Mouse (Mus musculus) liver, embryonic 14.5 days (tissue): ENCODE data around the gene Car6.
A peak's percentile ranks its signal among the peaks of the same experiment; 100 is the strongest.

ENCODE experiments used
- CTCF ChIP-seq: IDR thresholded peaks from 2 replicates; pipeline ENCODE4 v1.5.1; 2016; ENCODE audit warnings: antibody characterized with exemption, low read depth, control low read depth
- EP300 ChIP-seq: IDR thresholded peaks from 2 replicates; pipeline ENCODE4 v1.6.1; 2016; ENCODE audit warnings: antibody characterized with exemption, low read depth

GRCm38 (mm10) chr4:150213910-150214309 is 12.8 kb upstream of the Car6 start:
- TF ChIP-seq CTCF: peak; percentile 64
- TF ChIP-seq EP300: no peak
